Mouse (Mus musculus) lung, postnatal 0 days (tissue): ENCODE data around the gene Inpp5a.

Experiments used
- CTCF ChIP-seq: IDR thresholded peaks from 2 replicates; pipeline ENCODE4 v1.5.1; 2016; ENCODE audit warnings: antibody characterized with exemption, mild to moderate bottlenecking
- EP300 ChIP-seq: IDR thresholded peaks from 2 replicates; pipeline ENCODE4 v1.6.1; 2016; ENCODE audit warnings: antibody characterized with exemption, mild to moderate bottlenecking, control low read depth

DNA sequence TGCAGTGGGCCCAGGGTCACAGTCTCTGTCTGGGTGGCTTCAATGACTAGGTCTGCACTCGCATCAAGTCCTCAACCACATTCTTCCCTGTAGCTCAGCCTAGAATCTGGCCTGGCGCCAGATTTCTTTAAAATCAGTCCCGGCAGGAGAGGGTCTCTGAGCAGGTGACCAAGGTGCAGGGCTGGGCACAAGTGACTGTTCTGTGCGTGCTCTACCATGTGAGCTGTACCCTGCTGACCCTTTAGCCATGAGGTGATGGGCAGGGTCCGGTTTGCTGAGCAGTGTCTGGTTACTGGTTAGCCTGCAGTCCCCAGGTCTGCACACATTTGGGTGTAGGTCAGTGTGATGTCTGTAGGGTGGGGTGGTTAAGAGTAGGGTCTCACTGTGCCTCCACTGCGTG, 106.9 kb downstream of the Inpp5a start:
- TF ChIP-seq EP300 (no peak), CTCF (no peak)
